Mouse (Mus musculus) stomach, embryonic 15.5 days (tissue): Measurements from ENCODE around the gene Tmem185b. TPM values are rescaled to one million over a fixed set of nuclear protein-coding genes. Genes with fewer than 3 reads are reported as not detected.

Experiments used
- ATAC-seq: fragments of 200-750 bp; cut with Nextera tagmentation; 2 replicates; pipeline ENCODE4 v1.8.0; 2017; ENCODE audit warnings: low read depth, moderate number of reproducible peaks, moderate TSS enrichment; ENCODE audit not compliant: insufficient read depth, low FRiP score
- H3K27ac ChIP-seq: fragments of 300-500 bp; sonication (generic); 2 replicates; pipeline ENCODE4 v1.5.1; 2015; ENCODE audit warnings: mild to moderate bottlenecking, inconsistent platforms
- H3K27me3 ChIP-seq: fragments of 300-500 bp; sonication (generic); replicated peaks from 2 replicates; pipeline ENCODE4 v1.6.1; 2015; ENCODE audit warnings: inconsistent platforms
- H3K36me3 ChIP-seq: fragments of 300-500 bp; sonication (generic); 2 replicates; pipeline ENCODE4 v1.6.1; 2015; ENCODE audit warnings: inconsistent platforms
- H3K4me1 ChIP-seq: fragments of 300-500 bp; sonication (generic); 2 replicates; pipeline ENCODE4 v1.6.1; 2015; ENCODE audit warnings: inconsistent platforms
- H3K4me2 ChIP-seq: fragments of 300-500 bp; sonication (generic); 2 replicates; pipeline ENCODE4 v1.6.1; 2015; ENCODE audit warnings: mild to moderate bottlenecking, inconsistent platforms
- H3K4me3 ChIP-seq: fragments of 300-500 bp; sonication (generic); replicated peaks from 2 replicates; pipeline ENCODE4 v1.5.1; 2015; ENCODE audit warnings: inconsistent platforms
- H3K9ac ChIP-seq: fragments of 300-500 bp; sonication (generic); 2 replicates; pipeline ENCODE4 v1.6.1; 2015; ENCODE audit warnings: inconsistent platforms
- H3K9me3 ChIP-seq: fragments of 300-500 bp; sonication (generic); 2 replicates; pipeline ENCODE4 v1.6.1; 2016; ENCODE audit warnings: inconsistent platforms
- WGBS: fragments of 180-500 bp; shearing (Covaris S2); methylation state at CpG from one replicate; pipeline ENCODE4 v1.1.7; 2015; 5-methylcytosine and 5-hydroxymethylcytosine counted together
- polyA plus RNA-seq: library from polyadenylated mRNA; unstranded; fragments of >200 nt; fragmentation: Nextera tagmentation; extraction: Ambion mirVana; gene quantifications from 2 replicates; pipeline ENCODE4 v1.2.1, GENCODE M21; 2015

Tmem185b gene
- polyA plus RNA-seq, 1 experiment from 2014 or later: 22.9 TPM

GRCm38 (mm10) chr1:119523369-119523768 is 2.6 kb upstream of the Tmem185b start:
- Histone ChIP-seq H3K27me3 (no peaks in the 10 kb centered on the region), H3K4me2 (no peak overlapping the region), H3K4me1 (peaks cover 18% of the 10 kb centered on the region), H3K9ac (no peak overlapping the region), H3K36me3 (peaks cover 16% of the 10 kb centered on the region), H3K4me3 (no peak overlapping the region), H3K27ac (no peak overlapping the region), H3K9me3 (no peaks in the 10 kb centered on the region)
- ATAC-seq: no peak
- WGBS: 82% methylated on average over 7 of the region's 7 CpGs

- H3K4me2 ChIP-seq: no peak overlapping the region
- H3K27ac ChIP-seq: no peak overlapping the region
- H3K9me3 ChIP-seq: no peaks in the 10 kb centered on the region
- H3K4me1 ChIP-seq: peaks cover 18% of the 10 kb centered on the region
- peaks cover 20% of the 10 kb centered on the region for H3K36me3 ChIP-seq
- no peak overlapping the region for H3K4me3 ChIP-seq
- WGBS: 89% methylated on average over 7 of the region's 7 CpGs
- H3K9ac ChIP-seq: no peak overlapping the region
- ATAC-seq: no peak
- no peaks in the 10 kb centered on the region for H3K27me3 ChIP-seq
Measured at GRCm38 (mm10) chr1:119523826-119524225, 2.1 kb upstream of the Tmem185b start.

GRCm38 (mm10) chr1:119525004-119525444 is 936 bp upstream of the Tmem185b start:
- Histone ChIP-seq H3K4me3 (peak overlapping the region; percentile 71), H3K27ac (peak overlapping the region; percentile 92; the same call in 1 of the 2 replicates), H3K4me2 (peak overlapping the region; percentile 92), H3K4me1 (peaks cover 18% of the 10 kb centered on the region), H3K27me3 (no peaks in the 10 kb centered on the region), H3K36me3 (peaks cover 23% of the 10 kb centered on the region), H3K9ac (no peak overlapping the region), H3K9me3 (no peaks in the 10 kb centered on the region)
- 28% methylated on average over 5 of the region's 5 CpGs for WGBS
- ATAC-seq: no peak

GRCm38 (mm10) chr1:119530941-119531340 is 5.0 kb downstream of the Tmem185b start:
- Histone ChIP-seq H3K4me1 (peaks cover 9% of the 10 kb centered on the region), H3K9me3 (no peaks in the 10 kb centered on the region), H3K4me2 (no peak overlapping the region), H3K4me3 (no peak overlapping the region), H3K27me3 (no peaks in the 10 kb centered on the region), H3K36me3 (peaks cover 23% of the 10 kb centered on the region), H3K9ac (no peak overlapping the region), H3K27ac (no peak overlapping the region; the same call in 1 of the 2 replicates)
- no peak for ATAC-seq
- 58% methylated on average over 13 of the region's 13 CpGs for WGBS

GRCm38 (mm10) chr1:119532165-119532564 is 6.2 kb downstream of the Tmem185b start:
- Histone ChIP-seq H3K4me2 (no peak overlapping the region), H3K36me3 (peaks cover 18% of the 10 kb centered on the region), H3K27ac (no peak overlapping the region), H3K4me3 (no peak overlapping the region), H3K9ac (no peak overlapping the region), H3K27me3 (no peaks in the 10 kb centered on the region), H3K9me3 (no peaks in the 10 kb centered on the region), H3K4me1 (no peaks in the 10 kb centered on the region)
- WGBS: 84% methylated on average over 6 of the region's 6 CpGs
- no peak for ATAC-seq

- Histone ChIP-seq H3K9ac (no peak overlapping the region), H3K4me1 (no peaks in the 10 kb centered on the region), H3K4me2 (no peak overlapping the region), H3K27me3 (no peaks in the 10 kb centered on the region), H3K36me3 (peaks cover 9% of the 10 kb centered on the region), H3K4me3 (no peak overlapping the region), H3K27ac (no peak overlapping the region), H3K9me3 (no peaks in the 10 kb centered on the region)
- WGBS: 81% methylated on average over 18 of the region's 18 CpGs
- ATAC-seq: peak; percentile 21; the same call in 1 of the 2 replicates
Measured at GRCm38 (mm10) chr1:119533093-119533805, 7.3 kb downstream of the Tmem185b start.

- Histone ChIP-seq H3K9me3 (no peaks in the 10 kb centered on the region), H3K4me2 (no peak overlapping the region), H3K9ac (no peak overlapping the region), H3K4me1 (no peaks in the 10 kb centered on the region), H3K4me3 (no peak overlapping the region), H3K27me3 (no peaks in the 10 kb centered on the region), H3K27ac (no peak overlapping the region), H3K36me3 (no peaks in the 10 kb centered on the region)
- WGBS: 84% methylated on average over 5 of the region's 5 CpGs
- no peak for ATAC-seq
Measured at GRCm38 (mm10) chr1:119534341-119534740, 8.4 kb downstream of the Tmem185b start.

- 74% methylated on average over 2 of the region's 2 CpGs for WGBS
- H3K36me3 ChIP-seq: no peaks in the 10 kb centered on the region
- no peaks in the 10 kb centered on the region for H3K27me3 ChIP-seq
- no peaks in the 10 kb centered on the region for H3K9me3 ChIP-seq
- no peaks in the 10 kb centered on the region for H3K4me1 ChIP-seq
- H3K4me3 ChIP-seq: no peak overlapping the region
- no peak overlapping the region for H3K9ac ChIP-seq
- H3K27ac ChIP-seq: no peak overlapping the region
- no peak for ATAC-seq
- no peak overlapping the region for H3K4me2 ChIP-seq
Measured at GRCm38 (mm10) chr1:119536122-119536521, 10.2 kb downstream of the Tmem185b start.

GRCm38 (mm10) chr1:119537651-119538050 is 11.7 kb downstream of the Tmem185b start:
- Histone ChIP-seq H3K4me1 (no peaks in the 10 kb centered on the region), H3K36me3 (no peaks in the 10 kb centered on the region), H3K9ac (no peak overlapping the region), H3K27ac (no peak overlapping the region), H3K4me2 (no peak overlapping the region), H3K9me3 (no peaks in the 10 kb centered on the region), H3K4me3 (no peak overlapping the region), H3K27me3 (no peaks in the 10 kb centered on the region)
- no peak for ATAC-seq
- 69% methylated on average over 6 of the region's 6 CpGs for WGBS

GRCm38 (mm10) chr1:119539252-119539651 is 13.3 kb downstream of the Tmem185b start:
- H3K4me2 ChIP-seq: no peak overlapping the region
- no peaks in the 10 kb centered on the region for H3K4me1 ChIP-seq
- ATAC-seq: no peak
- 39% methylated on average over 2 of the region's 2 CpGs for WGBS
- no peaks in the 10 kb centered on the region for H3K9me3 ChIP-seq
- H3K4me3 ChIP-seq: no peak overlapping the region
- no peaks in the 10 kb centered on the region for H3K36me3 ChIP-seq
- no peaks in the 10 kb centered on the region for H3K27me3 ChIP-seq
- no peak overlapping the region for H3K27ac ChIP-seq
- H3K9ac ChIP-seq: no peak overlapping the region

- H3K36me3 ChIP-seq: no peaks in the 10 kb centered on the region
- no peaks in the 10 kb centered on the region for H3K4me1 ChIP-seq
- H3K27ac ChIP-seq: peak overlapping the region; percentile 44; the same call in 1 of the 2 replicates
- H3K4me3 ChIP-seq: no peak overlapping the region
- ATAC-seq: peak; percentile 71; the same call in 1 of the 2 replicates
- H3K9me3 ChIP-seq: no peaks in the 10 kb centered on the region
- no peaks in the 10 kb centered on the region for H3K27me3 ChIP-seq
- H3K4me2 ChIP-seq: no peak overlapping the region
- WGBS: 61% methylated on average over 9 of the region's 9 CpGs
- no peak overlapping the region for H3K9ac ChIP-seq
Measured at GRCm38 (mm10) chr1:119540836-119541557, 15.0 kb downstream of the Tmem185b start.

- no peaks in the 10 kb centered on the region for H3K36me3 ChIP-seq
- H3K4me1 ChIP-seq: no peaks in the 10 kb centered on the region
- no peak overlapping the region for H3K4me3 ChIP-seq
- no peak overlapping the region for H3K4me2 ChIP-seq
- H3K27ac ChIP-seq: no peak overlapping the region
- 48% methylated on average over 3 of the region's 3 CpGs for WGBS
- H3K9me3 ChIP-seq: no peaks in the 10 kb centered on the region
- H3K27me3 ChIP-seq: no peaks in the 10 kb centered on the region
- no peak for ATAC-seq
- no peak overlapping the region for H3K9ac ChIP-seq
Measured at GRCm38 (mm10) chr1:119541570-119541969, 15.6 kb downstream of the Tmem185b start.
